Mouse (Mus musculus): ENCODE measurements around the gene Arhgap15.

The Arhgap15 gene

DNA sequence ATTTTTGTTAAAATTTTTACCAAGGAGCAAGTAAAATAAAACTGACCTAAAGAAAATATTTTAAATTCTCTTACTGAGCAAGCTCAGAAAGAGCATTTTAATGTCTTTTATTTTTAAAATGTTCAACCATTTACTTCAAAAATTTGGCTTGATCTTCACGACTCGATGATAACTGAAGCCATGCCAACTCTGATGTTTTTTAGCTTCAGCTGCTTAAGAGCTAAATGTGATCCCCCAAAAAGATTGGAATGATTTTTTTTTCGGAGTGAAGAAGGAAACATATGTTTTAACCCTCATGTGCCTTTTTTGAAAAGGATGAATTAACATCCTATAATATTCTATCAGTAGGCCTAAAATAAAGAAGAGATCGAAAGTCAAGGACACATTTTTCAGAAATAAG, 605.0 kb downstream of the Arhgap15 start:
- no peak for DNase-seq (ENCODE audit: low spot score)

DNA sequence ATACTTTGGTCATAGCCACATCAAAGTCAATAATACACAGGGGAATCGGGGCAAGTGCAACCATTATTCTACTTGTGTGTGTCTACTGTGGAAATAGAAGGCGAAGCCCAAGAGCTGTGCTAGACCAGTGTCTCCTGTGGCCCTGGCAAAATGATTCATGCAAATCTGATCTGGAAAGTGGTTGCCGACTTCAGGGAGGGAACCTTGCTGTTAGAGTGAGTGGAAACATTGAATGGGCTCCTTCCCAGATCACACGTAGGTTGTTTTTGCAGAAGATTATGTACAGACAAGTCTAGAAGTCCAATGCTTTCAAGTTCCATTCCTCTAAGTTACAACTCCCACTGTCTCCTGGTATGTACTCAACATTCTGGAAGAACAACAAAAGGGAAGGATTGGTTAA, 606.2 kb downstream of the Arhgap15 start:
- DNase-seq (ENCODE audit: low spot score): no peak

DNA sequence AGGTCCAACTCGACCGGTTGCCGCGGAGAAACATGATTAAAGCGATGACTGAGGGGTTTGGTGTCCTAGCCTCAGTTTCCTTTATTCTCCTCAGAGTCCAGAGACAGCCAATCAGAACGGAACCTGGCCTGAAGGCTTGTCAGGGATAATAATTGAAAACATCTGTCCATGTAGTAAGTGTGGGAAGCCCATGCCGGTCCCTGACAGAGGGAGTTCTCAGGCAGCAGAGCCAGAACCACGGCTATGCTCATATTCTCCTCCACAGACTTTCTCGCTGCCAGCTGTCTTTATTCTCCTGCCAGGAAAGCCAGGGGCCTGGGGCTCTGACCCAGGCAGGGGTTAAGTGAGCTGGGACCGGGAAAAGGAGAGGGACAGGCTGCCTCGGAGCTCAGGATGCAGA, 606.7 kb downstream of the Arhgap15 start:
- no peak for DNase-seq (ENCODE audit: low spot score)

DNA sequence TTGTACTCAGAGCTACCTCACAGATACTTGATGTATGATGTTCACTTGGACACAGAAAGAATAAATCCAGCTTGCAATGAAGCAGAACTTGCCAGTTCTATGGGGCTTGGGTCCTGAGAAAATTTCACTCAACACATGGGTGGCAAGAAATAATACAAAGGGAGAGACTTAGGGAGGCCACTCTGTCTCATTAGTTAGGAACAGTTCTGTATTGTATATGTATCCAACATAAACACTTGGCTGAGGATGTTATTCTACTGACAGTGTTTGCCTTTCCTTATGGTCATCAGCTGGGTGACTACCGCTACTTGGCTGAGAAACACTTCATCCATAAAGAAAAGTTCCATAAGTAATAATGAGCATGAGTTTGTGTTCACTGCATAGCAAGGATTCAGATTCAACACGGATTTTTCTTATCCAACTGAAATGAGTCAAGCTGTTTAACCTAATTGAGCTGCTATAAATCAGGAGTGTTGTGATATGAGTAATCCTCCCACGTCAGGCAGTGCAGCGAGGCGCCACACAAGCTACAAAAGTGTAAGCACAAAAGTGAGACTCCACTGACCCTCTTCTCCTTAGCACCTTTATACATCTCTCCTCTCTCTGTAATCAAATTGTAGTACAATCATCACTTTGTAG, 607.7 kb downstream of the Arhgap15 start:
- DNase-seq (ENCODE audit: low spot score): no peak

DNA sequence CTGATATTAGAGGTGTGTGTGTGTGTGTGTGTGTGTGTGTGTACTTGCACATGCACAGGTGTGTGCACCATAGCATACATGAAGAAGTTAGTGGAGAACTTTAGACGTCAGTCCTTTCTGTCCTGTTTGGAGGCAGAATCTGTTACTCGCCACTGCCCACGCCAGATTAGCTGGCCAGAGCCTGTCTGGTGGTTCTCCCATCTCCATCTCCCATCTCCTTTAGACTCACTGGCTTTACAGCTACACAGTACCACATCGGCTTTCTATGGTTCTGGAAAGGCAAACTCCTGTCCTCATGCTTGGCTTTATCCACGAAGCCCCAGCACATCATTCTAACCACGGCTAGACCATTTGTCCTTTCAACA, 608.2 kb downstream of the Arhgap15 start:
- DNase-seq (ENCODE audit: low spot score): no peak

DNA sequence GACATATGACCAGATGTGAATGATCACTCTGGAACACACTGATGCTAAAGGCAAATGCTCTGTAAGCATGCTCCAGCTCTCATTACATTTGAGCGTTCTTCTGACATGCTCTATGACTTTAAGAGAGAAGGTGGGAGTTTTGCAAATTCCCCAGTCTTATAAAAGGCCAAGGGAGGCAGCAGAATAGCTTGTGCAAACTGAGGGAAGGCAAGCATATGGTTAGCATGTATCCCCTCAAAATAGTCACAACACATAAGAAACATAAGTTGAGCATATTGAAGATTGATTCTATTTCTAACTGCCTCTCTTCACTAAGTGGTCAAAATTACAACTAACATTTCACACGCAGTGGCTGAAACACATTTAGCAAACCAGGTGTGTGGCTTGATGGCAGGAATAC, 631.6 kb downstream of the Arhgap15 start:
- DNase-seq (ENCODE audit: low spot score): no peak

DNA sequence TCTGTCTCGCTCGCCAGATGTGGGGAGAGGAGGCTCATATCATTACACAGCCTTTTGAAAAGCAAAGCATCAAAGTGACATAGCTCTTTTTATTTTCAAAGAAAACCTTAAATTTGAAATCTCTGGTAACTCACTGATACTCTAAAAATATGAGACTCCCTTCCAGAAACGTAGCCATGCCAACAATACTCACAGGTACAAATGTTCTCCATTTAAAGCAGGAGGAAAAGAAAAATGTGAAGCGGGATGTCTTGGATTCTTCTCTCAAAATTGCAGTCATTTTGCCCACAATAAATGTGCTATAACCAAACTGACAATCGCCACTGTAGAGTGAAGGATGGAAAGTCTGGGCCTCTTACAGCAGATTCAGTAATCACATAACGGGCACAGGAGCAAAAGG, 635.9 kb downstream of the Arhgap15 start:
- DNase-seq (ENCODE audit: low spot score): no peak

DNA sequence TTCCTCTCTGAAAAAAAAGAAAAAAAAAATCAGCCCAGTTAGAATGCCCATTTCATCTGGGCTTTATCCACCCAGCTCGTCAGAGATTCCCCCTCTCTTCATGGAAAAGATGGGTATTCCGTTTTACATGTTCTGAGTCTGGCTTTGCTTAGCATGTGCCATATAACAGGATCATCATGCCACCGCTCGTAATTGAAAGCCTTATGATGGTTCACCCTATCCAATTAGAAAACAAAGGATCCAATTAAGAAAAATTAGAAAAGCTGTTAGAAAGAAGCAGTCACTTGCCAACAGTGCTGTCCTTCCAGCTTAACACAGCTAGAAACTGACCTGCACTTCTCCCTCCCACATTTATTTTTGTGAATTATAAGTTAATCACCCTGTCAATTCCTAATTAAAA, 640.9 kb downstream of the Arhgap15 start:
- DNase-seq (ENCODE audit: low spot score): no peak

DNA sequence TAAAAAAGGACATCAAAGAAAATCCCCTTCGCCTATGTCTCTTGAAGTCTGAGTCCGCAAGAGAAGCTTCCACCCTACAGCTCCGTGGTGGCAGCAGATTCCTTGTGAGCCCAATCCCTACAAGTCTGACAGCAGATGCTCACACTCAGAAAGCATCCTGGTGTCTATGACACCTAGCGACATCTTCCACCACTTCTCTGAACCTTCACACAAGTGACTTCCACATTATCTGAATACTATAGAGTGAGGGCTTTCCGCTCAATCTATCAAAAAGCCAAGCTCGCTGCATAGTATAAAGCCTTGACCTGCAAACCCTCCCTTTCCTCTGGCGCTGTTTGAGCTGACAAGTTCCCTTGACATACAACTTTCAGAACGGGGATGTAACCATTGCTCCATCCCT, 645.2 kb downstream of the Arhgap15 start:
- DNase-seq (ENCODE audit: low spot score): no peak

DNA sequence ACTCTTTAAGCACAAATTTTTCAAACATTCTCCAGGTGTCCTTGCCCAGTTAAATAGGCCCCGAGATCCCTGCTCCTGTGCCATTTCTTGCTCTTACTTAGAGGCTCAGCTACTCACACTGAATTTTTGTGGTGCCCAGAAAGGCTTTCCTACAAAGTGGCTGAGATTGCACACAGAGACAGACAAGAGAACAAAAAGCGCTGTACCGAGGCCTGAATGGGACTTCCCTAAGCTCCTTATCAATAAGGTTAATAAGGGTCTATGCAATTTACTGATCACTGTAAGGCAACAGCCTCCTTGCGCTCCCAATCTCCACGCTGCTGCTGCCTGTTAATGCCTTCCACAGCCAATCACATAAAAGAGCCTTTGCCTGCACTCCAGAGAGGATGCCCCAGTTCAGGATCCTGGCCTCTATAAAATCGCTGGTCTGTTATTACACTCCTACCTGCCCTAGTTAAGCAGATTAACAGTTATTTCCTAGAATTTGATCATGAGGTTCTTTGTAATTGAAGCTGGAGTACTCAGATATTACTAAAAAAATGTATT, 646.4 kb downstream of the Arhgap15 start:
- DNase-seq (ENCODE audit: low spot score): no peak

DNA sequence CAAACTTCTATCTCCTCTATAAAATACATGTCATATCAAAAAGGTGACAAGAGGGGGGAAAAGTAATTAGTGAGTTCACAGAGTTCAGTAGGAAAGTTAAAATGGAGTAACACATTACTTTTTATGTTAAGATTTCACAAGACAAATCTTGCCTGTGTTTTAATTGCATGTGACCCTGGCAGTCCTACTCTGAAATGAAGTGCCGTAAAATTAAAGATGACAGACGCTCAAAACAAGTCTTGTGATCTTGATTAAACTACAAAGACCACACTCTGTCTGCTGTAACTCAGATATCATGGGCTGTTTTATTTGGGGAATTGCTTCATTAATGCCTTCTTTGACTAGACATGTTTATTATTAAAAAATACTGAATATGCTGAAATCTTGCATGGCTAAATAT, 647.0 kb downstream of the Arhgap15 start:
- no peak for DNase-seq (ENCODE audit: low spot score)

DNA sequence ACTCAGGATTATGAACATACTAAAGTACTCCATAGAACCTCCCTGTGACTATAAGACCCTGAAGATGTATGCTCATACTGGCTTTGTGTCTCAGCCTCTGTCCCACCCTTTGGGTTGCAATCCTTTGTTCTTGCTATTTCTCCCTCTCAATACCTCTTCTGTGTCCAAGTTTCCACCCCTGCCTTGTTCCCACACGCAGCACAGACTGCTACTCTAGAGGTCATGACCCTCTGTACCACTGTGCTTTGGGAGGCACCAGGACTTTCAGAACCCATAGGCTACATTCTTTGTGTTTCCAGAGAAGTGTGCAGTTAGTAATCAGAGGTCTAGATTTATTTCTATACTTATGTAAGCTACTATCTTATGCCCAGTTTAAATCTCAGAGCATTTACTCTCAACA, 648.6 kb downstream of the Arhgap15 start:
- DNase-seq (ENCODE audit: low spot score): no peak

DNA sequence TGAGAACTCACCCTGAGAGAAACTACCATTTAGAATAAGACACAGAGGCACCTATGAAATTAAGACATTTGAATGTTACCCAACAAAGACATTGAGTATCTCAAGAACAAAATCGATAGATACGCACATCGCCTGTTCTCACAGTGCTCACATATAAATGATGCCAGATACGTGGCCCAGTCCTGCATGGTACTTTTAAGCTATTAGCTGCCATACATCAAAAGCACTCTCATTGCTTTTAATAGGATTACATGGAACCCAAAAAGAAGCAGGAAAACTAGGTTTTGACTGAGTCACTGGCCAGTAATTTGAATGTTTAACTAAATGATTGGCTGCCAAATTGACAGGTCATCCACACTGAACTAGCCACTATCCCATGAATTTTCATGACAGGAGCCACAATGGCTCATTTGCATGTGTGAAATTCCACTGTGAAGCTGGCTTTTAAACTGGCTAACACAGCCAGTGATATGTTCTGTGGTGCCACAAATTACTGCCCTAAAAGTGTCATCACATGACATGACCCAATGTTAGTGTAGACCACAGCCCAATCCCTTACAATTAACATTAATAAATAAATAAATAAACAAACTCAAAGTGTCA, 649.2 kb downstream of the Arhgap15 start:
- DNase-seq (ENCODE audit: low spot score): no peak

DNA sequence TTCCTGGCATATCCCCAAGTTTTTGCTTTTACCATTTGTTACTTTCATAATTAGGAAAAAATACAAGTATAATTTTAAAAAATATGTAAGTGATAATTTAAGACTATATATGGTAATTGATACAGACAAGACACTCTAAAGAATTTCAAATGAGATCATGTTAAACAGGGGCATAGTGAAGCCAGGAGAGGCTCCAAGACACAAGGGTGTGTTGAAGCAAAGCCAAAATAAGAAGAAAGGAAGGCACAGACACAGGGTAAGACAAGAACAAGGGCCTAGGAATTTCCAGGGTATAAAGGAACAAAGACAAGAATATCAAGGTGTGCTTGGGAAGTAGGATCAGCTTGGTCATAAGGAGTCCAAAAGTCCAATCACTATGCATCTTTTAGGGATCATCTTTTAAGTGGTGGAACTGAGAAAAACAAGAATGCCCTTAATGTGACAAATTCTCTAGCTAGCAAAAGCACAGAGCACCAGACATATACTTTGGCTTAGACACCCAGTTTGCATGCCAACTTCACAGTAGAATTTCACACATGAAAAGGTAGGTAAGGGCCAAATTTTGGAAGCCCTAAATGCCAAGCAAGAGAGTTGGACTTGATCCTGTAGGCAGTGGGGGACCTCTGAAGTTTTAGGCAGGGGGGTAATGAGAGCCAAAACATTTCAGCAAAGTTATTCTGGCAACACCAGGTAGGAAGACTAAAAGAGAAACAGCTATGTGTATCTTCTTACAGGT, 650.7 kb downstream of the Arhgap15 start:
- DNase-seq (ENCODE audit: low spot score): no peak

DNA sequence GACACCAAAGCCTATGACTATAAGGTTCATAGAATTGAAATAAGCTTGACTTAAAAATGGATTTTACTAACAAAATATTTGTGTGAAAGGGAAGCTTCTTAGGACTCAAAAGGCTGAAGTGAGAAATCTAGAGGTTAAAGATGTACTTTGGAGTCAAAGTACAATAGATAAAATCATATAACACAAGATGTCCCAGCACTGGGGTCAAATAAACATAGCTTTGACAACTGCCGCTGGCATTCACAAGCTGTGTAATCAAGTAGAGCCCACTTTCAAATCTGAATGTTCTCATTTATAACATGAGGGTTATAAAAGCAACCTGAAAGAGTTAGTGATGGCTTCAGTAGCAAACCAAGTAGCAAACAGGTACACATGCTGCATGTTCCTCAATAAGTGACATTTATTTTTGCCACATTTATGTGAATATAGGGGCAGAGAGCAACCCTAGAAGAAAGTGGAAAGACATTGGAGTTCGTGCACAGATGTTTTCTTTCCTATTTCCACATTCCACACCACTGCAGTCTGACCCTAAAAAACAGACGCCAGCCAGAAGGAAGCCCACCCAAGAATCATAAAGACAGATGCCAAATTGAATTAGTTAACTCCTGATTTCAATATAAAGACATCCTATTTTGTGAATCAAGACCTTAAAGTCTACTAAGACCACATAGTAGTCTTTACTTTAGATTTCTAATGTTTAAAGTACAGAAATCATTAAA, 653.2 kb downstream of the Arhgap15 start:
- no peak for DNase-seq (ENCODE audit: low spot score)

DNA sequence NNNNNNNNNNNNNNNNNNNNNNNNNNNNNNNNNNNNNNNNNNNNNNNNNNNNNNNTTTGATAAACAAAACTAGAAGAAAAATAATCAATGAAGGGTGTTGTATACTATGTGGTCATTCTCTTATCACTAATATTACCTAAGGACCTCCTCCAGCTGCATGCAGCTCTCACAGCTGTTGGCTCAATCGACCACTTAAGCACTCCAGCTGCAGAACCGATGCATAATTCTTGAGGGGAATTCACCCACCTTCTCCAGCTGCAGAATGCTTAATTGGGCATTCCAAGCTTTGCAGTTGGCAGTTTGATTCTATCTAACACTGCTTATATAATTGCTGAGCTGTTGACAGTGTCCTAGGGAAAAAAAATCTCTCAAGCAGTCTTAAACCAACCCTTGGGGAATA, 663.0 kb downstream of the Arhgap15 start:
- no peak for DNase-seq (ENCODE audit: low spot score)

DNA sequence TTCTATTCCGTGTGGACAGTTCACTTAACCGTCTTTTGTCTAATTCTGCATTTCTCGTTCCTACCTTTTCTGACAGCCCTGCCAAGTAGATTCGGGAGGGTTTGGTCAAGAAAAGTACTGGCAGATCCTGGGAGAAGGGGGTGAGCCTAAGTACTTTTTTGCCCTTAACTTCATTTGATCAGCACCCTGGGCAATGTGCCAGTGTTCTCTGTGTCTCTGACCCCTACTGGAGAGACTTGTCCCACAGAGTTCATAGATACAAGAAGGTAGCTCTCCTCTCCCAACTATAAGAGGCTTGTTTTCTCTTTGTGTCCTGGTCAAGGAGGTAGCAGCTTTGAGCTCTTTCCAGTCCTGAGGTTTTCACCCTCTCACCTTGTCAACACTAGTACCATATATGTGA, 667.7 kb downstream of the Arhgap15 start:
- no peak for DNase-seq (ENCODE audit: low spot score)

DNA sequence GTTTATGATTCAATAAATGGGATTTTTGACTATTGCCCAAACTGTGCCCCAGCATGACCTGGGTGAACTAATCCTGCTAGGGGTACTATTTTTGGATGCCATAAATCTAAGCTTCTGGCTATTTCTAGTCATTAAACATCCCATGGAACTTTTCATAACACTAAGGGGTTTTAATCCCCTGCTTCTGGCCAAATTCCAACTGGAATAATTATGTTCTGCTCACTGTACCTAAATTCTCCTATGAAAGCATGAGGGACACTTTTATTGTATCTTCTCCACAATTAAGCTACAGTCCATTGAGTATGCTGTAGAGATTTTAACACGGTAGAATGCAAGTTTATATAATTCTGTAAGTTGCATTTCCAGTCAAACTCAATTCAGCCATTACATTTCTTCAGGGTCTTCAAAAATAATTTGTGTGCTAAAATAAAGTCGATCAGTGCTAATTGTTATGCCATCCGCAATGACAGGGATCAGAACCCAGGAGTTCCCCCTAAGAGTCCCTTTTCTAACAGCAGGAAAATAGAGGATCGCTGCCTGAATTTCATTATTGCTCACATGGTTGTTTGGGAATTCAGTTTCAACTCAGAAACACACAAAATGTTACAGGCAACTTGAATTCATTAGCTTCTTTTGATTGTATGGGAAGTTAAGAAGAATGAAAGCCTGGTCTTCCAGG, 671.1 kb downstream of the Arhgap15 start:
- no peak for DNase-seq (ENCODE audit: low spot score)

DNA sequence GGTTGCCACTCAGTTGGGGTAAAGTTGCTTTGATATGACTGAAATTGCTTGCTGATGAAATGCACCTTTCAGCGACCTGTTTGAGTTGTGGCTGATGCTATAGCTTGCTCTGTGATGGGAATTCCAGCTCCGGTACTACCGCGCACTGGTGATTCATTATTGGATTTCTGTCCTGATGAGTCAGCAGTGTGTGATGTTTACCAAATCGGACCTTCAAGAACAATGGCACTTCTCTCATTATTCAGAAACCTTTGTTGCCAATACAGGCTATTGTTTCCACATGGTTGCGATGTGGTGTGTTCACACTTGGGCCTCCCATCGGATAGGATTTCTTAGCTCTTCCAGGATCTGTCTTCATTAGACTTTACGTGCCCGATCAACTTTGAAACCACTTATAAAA, 681.9 kb downstream of the Arhgap15 start:
- peak; percentile 19 for DNase-seq (ENCODE audit: low spot score)

DNA sequence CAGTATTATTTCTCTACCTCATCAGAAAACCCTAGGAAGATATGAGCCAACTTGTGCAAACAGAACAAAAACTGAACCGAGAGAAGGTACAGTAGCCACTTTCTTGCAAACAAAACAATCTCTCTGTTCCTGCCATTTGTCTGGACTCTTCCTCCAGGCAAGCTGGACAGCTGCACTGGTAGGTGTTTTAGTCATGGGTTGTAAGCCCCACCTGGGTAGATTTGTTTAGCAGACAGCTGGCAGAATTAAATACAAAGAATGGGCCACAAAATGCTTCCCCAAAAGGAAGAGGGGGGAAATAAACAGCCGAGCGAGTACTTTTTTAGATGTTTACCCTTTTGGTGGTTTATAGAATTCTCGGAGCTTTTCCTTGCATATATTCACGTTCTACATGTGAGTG, 688.0 kb downstream of the Arhgap15 start:
- no peak for DNase-seq (ENCODE audit: low spot score)

DNA sequence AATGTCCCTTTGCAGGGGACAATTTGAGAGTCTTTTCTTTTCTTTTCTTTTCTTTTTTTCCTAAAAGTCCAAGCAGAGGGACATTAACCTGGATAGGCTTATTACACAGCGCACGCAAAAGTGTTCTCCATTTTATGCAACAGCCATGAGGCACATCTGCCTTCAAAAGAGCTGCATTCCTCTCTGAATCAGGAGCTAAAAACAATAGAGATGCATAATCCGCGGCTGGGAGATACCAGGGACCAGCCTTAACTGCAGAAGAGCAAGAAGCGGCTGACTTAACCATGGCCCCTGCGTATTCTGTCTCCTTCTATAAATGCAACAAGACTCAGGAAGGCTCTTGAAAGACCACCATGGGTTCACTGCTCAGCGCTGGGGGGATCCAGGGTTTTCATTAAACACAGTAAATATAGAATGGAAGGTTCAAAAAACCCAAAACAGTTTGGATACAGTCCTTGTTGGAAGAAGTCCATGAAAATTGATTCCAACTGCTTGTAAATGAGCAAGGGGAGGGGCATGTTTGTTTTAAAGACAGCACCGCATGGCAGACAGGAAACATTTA, 689.0 kb downstream of the Arhgap15 start:
- no peak for DNase-seq (ENCODE audit: low spot score)

DNA sequence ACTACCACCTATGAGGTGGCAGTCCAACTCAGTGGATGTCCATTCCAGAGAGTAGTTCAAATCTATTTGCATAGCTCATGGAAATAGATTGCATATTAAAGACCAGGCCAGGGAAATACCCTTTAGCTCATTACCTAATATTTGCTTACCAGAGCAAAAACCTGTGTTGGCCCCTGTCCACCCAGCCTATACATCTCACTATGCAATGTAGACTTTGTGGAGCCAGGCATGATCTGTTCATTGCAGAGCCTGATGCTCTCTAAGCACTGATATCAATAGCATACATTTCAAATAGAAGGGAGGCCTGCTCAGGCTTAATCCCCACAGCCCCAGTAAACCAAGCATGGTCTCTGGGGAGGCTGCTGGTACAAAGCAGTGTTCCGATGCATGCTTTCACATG, 689.4 kb downstream of the Arhgap15 start:
- DNase-seq (ENCODE audit: low spot score): no peak
